Mouse (Mus musculus): ENCODE results near the gene Csnka2ip. TPM values are rescaled to one million over a fixed set of nuclear protein-coding genes. Genes with fewer than 3 reads are reported as not detected.

Csnka2ip gene
- total and polyA plus RNA-seq, 3 experiments, result not detected

- dilution Hi-C loops (cut with MboI; ENCODE audit: extremely low pct_ligation_motif_present, extremely low pct_unique_long_range_greater_than_20kb, low sequenced_read_pairs) (no loop called here), in situ Hi-C loops (cut with MboI; ENCODE audit: low pct_ligation_motif_present, low pct_unique_long_range_greater_than_20kb, low sequenced_read_pairs) (no loop called here)
- no peak overlapping the region for H3K27ac ChIP-seq (ENCODE audit: insufficient read depth, low read depth)
- no peaks in the 10 kb centered on the region for H3K36me3 ChIP-seq (replicated peaks in 1 of 2; ENCODE audit: control insufficient read depth in 1 of 2, insufficient read depth in 1 of 2, low read length in 1 of 2)
- no peaks in the 10 kb centered on the region for H3K79me2 ChIP-seq (replicated peaks; ENCODE audit: control insufficient read depth, extremely low read depth, insufficient read depth, poor library complexity, severe bottlenecking)
- H3K9ac ChIP-seq (ENCODE audit: insufficient read depth, low read depth), result no peak overlapping the region
- no peak for TF ChIP-seq CHD2 (IDR thresholded peaks at IDR 0.05; ENCODE audit: low read length)
- no peak for TF ChIP-seq MEF2A (IDR thresholded peaks at IDR 0.05; ENCODE audit: borderline replicate concordance, low read depth, low read length)
- TF ChIP-seq ZKSCAN1 (IDR thresholded peaks at IDR 0.05; ENCODE audit: borderline replicate concordance, low read depth, low read length), result no peak
- no peak for TF ChIP-seq E2F4 (IDR thresholded peaks at IDR 0.05; ENCODE audit: insufficient replicate concordance, low read depth, low read length)
- no peak for TF ChIP-seq RCOR1 (conservative IDR thresholded peaks at IDR 0.05; ENCODE audit: low read depth, low read length)
- TF ChIP-seq USF2 (conservative IDR thresholded peaks at IDR 0.05; ENCODE audit: low read depth, low read length), result no peak
- no peak for TF ChIP-seq JUN (IDR thresholded peaks at IDR 0.05; ENCODE audit: insufficient read depth, low read depth, low read length)
- TF ChIP-seq BHLHE40 (IDR thresholded peaks at IDR 0.05; ENCODE audit: low read depth, low read length), result no peak
- no peak overlapping the region for H3K4me3 ChIP-seq (replicated peaks in 1 of 3; ENCODE audit: low read depth in 2 of 3, low read length in 2 of 3, poor library complexity in 1 of 3)
- no peak overlapping the region for H3K4me2 ChIP-seq (ENCODE audit: insufficient read depth, low read depth, poor library complexity, severe bottlenecking)
- no peaks in the 10 kb centered on the region for H3K27me3 ChIP-seq (replicated peaks)
- H3K4me1 ChIP-seq (ENCODE audit: control insufficient read depth in 1 of 2, insufficient read depth in 2 of 2), result peaks cover 0 to 4% of the 10 kb centered on the region in 2 experiments; a peak in 1 of 4 replicates
- no peak for DNase-seq (ENCODE audit: extremely low read depth)
- H3K9me3 ChIP-seq (replicated peaks; ENCODE audit: low read length), result no peaks in the 10 kb centered on the region
Observed at GRCm38 (mm10) chr16:64614648-64615047, 12.4 kb upstream of the Csnka2ip start.

GRCm38 (mm10) chr16:64607793-64608192 is 5.6 kb upstream of the Csnka2ip start:
- H3K4me3 ChIP-seq (replicated peaks in 1 of 3; ENCODE audit: low read depth in 2 of 3, low read length in 2 of 3, poor library complexity in 1 of 3), result no peak overlapping the region
- no peaks in the 10 kb centered on the region for H3K9me3 ChIP-seq (replicated peaks; ENCODE audit: low read length)
- no peaks in the 10 kb centered on the region for H3K36me3 ChIP-seq (replicated peaks in 1 of 2; ENCODE audit: control insufficient read depth in 1 of 2, insufficient read depth in 1 of 2, low read length in 1 of 2)
- no peaks in the 10 kb centered on the region for H3K79me2 ChIP-seq (replicated peaks; ENCODE audit: control insufficient read depth, extremely low read depth, insufficient read depth, poor library complexity, severe bottlenecking)
- H3K4me2 ChIP-seq (ENCODE audit: insufficient read depth, low read depth, poor library complexity, severe bottlenecking), result no peak overlapping the region
- TF ChIP-seq JUN (IDR thresholded peaks at IDR 0.05; ENCODE audit: insufficient read depth, low read depth, low read length) (no peak), HCFC1 (IDR thresholded peaks at IDR 0.05; ENCODE audit: low read depth, low read length) (no peak), JUND (conservative IDR thresholded peaks at IDR 0.05; ENCODE audit: low read depth, low read length) (no peak), NELFE (IDR thresholded peaks at IDR 0.05; ENCODE audit: low read depth, low read length) (no peak), NRF1 (IDR thresholded peaks at IDR 0.05; ENCODE audit: low read depth, low read length) (no peak), CHD1 (IDR thresholded peaks at IDR 0.05; ENCODE audit: low read depth, low read length) (no peak), SMC3 (IDR thresholded peaks at IDR 0.05; ENCODE audit: low read depth, low read length) (no peak), IRF4 (IDR thresholded peaks at IDR 0.05; ENCODE audit: low read depth, low read length) (no peak), ZC3H11A (IDR thresholded peaks at IDR 0.05; ENCODE audit: low read depth, low read length) (no peak), EP300 (IDR thresholded peaks at IDR 0.05; ENCODE audit: low read length) (no peak)
- H3K27me3 ChIP-seq (replicated peaks), result no peaks in the 10 kb centered on the region
- dilution Hi-C loops (cut with MboI; ENCODE audit: extremely low pct_ligation_motif_present, extremely low pct_unique_long_range_greater_than_20kb, low sequenced_read_pairs), result no loop called here
- H3K4me1 ChIP-seq (ENCODE audit: control insufficient read depth in 1 of 2, insufficient read depth in 2 of 2), result peaks cover 0 to 3% of the 10 kb centered on the region in 2 experiments; a peak in 2 of 4 replicates
- H3K27ac ChIP-seq (ENCODE audit: insufficient read depth, low read depth), result no peak overlapping the region
- in situ Hi-C loops (cut with MboI; ENCODE audit: low pct_ligation_motif_present, low pct_unique_long_range_greater_than_20kb, low sequenced_read_pairs), result no loop called here
- H3K9ac ChIP-seq (ENCODE audit: insufficient read depth, low read depth), result no peak overlapping the region
- DNase-seq (ENCODE audit: extremely low read depth), result no peak

Data from CH12.LX (cell line).